Mouse (Mus musculus): ENCODE measurements around the gene Diras2. TPM values are rescaled to one million over a fixed set of nuclear protein-coding genes. Genes with fewer than 3 reads are reported as not detected.
A peak's percentile ranks its signal among the peaks of the same experiment; 100 is the strongest.

Diras2 gene
- total RNA-seq, 2 experiments from 2014 or later = 0.28 TPM; not detected in 1

- no peak for DNase-seq
- intact Hi-C loops (cut with DNase I) = no loop called here
Measured at GRCm38 (mm10) chr13:52557421-52557820, 26.3 kb upstream of the Diras2 start.

DNA sequence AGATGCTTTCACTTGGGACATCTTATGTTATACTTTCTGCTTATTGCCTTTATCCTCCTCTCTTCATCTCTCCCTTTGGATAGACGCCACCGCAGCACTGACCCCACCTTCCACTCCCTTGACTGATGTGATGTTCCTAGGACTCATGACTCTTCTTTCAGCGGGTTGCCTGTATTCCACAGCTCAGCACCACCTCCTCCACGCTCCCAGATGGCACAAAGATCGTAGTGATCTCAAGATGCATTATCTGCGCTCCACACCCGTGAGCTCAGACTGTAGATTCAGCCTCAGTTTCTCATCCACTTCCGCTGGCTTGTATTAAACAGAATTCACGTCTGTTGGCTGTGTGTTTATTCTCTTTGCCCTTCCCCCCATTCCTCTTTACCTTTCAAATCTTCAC, 23.6 kb upstream of the Diras2 start:
- DNase-seq = no peak
- intact Hi-C loops (cut with DNase I) = no loop called here

- DNase-seq = no peak
- intact Hi-C loops (cut with DNase I) = no loop called here
Measured at GRCm38 (mm10) chr13:52552822-52553477, 21.9 kb upstream of the Diras2 start.

GRCm38 (mm10) chr13:52551275-52551674, 20.2 kb upstream of the Diras2 start:
- intact Hi-C loops (cut with DNase I) = no loop called here
- no peak for DNase-seq

- DNase-seq = no peak
- intact Hi-C loops (cut with DNase I) = no loop called here
Measured at GRCm38 (mm10) chr13:52550690-52551193, 19.7 kb upstream of the Diras2 start.

- intact Hi-C loops (cut with DNase I) = no loop called here
- DNase-seq = no peak
Measured at GRCm38 (mm10) chr13:52546288-52546687, 15.2 kb upstream of the Diras2 start.

DNA sequence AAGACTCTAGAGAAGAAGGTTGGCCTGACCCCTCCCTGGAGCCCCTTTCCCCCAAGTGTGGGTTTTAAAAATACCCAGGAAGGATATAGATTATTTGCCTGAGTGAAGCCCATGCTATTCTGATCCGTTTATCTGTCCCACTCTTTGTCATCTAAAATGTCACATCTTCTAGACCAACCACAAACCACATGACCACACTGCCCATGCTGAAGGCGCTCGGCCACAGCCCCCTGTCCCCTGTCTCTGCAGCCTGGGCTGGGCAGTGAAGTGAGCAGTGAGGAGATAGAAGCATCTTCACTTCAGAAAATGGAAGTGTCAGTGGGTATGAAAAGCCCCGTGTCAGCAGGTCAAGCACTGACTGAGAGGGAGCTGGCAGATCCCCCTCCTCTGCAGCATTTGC, 11.6 kb upstream of the Diras2 start:
- no peak for DNase-seq
- intact Hi-C loops (cut with DNase I) = no loop called here

GRCm38 (mm10) chr13:52542036-52542526, 11.0 kb upstream of the Diras2 start:
- no peak for DNase-seq
- intact Hi-C loops (cut with DNase I) = no loop called here

- intact Hi-C loops (cut with DNase I) = no loop called here
- DNase-seq = no peak
Measured at GRCm38 (mm10) chr13:52541385-52542035, 10.4 kb upstream of the Diras2 start.

DNA sequence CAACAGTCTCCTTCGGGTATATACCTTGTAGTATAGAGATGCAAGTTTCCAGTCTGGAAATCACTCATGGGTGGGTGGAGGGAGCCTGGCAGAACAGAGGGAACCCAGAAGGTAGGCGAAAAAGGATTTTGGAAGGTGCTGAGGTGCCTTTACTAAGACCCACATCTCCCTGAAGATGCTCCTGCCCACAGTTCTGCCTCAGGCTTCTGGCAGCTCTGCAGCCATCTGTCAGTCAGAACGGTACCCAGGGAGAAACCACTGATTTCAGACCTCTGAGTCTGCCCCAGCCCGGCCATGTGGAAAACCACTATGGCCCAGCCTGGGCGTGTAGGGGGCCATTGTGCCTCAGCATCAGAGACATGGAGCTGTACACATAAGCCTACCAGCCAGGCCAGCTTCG, 8.4 kb upstream of the Diras2 start:
- no peak for DNase-seq
- intact Hi-C loops (cut with DNase I) = loop anchor here (2.0 kb wide), 1 partner anchor 85 kb away; no protein-coding TSS in a partner anchor

DNA sequence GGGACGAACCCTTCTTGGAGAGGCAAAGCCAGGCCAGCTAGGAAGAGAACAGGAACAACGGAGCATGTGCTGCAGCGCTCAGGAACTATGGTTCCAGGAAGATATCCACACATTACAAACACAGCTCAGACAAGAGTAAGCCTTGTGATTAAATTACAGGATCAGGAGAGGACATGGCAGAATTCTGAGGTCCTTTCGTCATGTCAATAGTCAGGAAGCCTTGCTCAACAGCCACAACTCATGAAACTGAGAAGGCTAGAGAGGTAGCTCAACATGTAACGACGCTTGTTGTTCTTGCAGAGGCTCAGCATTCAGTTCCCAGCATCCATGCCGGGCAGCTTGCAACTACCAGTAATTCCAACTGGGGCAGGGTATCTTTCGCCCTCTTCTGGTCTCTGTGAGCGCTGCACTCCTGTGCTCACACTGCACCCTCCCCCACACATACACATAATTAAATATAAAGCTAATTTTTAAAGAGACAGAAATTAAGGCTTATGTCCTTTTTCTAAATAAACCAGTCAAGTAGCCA, 7.6 kb upstream of the Diras2 start:
- intact Hi-C loops (cut with DNase I) = loop anchor here (2.0 kb wide), 1 partner anchor 86 kb away; no protein-coding TSS in a partner anchor
- no peak for DNase-seq

DNA sequence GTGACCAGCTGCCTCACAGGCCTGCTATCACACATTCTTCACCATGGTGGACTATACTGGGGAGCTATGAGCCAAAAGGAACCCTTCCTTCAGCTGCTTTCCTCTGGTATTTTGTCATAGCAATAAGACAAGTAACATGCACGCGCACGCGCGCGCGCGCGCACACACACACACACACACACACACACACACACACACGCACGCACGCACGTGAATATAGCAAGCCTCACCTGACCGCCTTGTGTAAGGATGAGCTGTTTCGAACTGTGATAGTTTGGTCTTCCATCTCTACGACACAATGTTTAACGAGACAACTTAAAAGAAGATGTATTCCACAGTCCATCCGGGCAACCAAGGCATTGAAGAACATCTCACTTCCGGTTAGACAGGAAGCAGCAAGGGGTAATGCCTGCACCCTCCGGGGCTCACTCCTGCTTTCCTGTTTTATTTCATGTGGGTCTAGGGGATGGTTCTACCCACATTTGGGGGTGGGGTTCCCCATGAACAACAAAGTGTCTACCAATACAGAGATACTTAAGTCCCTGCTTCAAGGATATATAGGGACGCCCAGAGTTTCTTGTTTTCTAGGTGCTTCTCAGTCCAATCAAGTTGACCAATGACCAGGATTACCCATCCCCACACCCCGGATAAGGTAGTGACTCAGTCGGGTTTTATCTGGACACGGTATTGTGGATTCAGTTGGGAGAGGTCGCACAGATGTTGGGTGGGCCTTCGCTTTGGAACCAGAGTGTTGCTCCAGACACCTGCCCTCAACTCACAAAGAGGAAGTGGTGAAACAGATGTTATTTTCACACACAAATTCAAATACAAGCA, 6.9 kb upstream of the Diras2 start:
- intact Hi-C loops (cut with DNase I) = loop anchor here (2.0 kb wide), 1 partner anchor 87 kb away; no protein-coding TSS in a partner anchor
- DNase-seq = no peak

DNA sequence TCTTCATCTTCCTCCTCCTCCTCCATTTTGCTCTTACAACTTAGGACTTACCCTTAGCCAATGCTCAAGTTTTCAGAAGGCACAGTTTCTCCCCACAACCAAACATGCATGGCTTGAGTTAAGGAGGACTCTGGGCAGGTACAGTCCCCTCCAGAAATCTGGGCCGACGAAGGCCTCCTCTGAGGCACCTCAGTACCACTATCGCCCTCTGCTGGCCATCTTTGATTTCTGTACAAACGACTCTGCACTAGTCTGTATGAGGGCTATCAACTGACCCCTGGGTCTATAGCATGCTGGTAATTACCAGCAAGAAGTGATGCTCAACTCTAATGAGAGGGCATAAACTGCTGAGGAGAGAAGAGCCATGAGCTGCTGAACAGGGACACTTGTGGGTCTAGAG, 4.5 kb upstream of the Diras2 start:
- DNase-seq = peak; percentile 61 to 71
- intact Hi-C loops (cut with DNase I) = loop anchor here (1.0 kb wide), 1 partner anchor 282 kb away; no protein-coding TSS in a partner anchor

GRCm38 (mm10) chr13:52533644-52534043, 2.6 kb upstream of the Diras2 start:
- intact Hi-C loops (cut with DNase I) = loop anchor here (5.0 kb wide), 2 partner anchors 176 to 691 kb away; no protein-coding TSS in a partner anchor
- no peak for DNase-seq

GRCm38 (mm10) chr13:52530008-52530945, 802 bp downstream of the Diras2 start:
- intact Hi-C loops (cut with DNase I) = loop anchor here (1.0 to 5.0 kb wide), 3 partner anchors 173 to 688 kb away; no protein-coding TSS in a partner anchor
- peak; percentile 57 to 66 for DNase-seq

DNA sequence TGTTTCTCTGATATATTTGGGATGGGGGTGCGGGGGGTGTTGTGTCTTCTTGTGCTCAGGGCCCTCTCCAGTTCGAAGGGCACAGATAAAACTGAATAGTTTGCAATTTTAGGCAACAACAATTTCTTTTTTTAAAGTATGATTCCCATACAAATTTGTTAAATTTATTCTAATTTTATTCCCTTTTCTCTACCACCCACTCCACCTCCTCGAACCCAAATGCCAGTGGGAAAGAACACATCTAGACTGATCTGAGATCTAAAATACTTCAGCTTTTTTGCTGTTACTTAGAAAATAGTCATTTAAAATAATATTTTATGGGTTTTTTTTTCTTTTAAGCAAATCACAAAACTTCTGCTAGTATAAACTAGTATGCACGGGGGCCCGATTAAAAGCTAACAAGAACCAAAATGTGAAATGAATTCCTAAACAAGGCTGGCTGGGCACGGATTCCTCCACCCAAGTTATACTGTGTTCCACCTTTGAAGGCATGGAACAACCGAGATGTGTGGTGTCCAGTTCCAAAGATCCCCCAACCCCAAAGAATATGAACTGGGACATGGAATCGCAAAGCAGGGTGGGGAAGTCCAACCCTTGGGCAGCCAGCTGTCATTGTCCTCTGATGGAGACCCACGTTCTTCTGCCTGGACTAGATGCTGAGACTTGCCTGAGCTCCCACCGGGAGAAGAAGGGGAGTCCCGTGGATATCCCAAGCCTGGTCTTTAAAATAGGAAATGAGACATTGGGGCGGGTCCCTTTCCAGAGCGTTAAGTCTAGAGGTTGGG, 1.7 kb downstream of the Diras2 start:
- no peak for DNase-seq
- intact Hi-C loops (cut with DNase I) = no loop called here

DNA sequence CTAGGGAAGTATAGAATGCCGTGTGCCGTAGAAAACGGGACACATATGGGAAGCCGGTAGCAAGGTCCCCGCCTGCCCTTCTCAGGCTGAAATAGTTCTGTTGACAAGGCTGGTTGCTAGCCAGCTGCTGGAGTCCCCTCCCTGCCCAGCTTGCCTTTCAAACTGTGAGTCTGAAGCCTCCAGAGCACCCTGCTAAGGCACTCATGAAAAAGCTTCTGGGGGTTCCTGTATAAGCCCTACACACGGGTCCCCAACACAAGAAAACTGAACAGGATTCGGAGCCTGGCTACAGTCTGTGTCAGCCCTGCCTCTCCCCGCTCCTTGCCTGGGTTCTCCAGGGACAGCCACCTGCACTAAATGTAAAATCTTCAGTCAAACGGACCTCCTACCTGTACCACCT, 2.3 kb downstream of the Diras2 start:
- intact Hi-C loops (cut with DNase I) = no loop called here

DNA sequence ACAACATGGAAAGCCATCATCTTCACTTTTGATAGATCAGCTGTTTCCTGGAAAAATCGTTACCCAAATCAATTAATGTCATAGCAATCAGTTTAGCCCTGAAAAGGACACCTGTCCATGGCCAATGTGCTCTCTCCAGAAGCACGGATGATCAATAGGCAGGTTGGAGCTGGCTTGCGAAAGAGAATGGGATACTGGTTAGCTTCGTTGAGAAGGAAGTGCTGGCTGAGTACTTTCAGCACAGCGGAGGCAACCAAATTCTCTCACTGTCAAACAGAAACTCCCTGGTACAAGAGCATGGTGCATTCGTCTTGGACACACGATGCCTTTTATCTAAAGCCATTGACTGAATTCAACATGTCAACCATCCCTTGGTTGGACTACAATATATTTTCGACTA, 2.8 kb downstream of the Diras2 start:
- intact Hi-C loops (cut with DNase I) = no loop called here
- DNase-seq = no peak

More for the DNA sequence above, 2.3 kb downstream of the Diras2 start:
- DNase-seq = no peak
